Mouse (Mus musculus): Measurements from ENCODE around the gene Defb7. TPM values are rescaled to one million over a fixed set of nuclear protein-coding genes. Genes with fewer than 3 reads are reported as not detected.
A peak's percentile ranks its signal among the peaks of the same experiment; 100 is the strongest.

Defb7 gene
- not detected for total RNA-seq (2021)
- long read RNA-seq, experiment 1: 0 reads
- long read RNA-seq, experiment 2: 0 reads

GRCm38 (mm10) chr8:19494797-19495196, at the start of gene Defb7:
Gene Defb7 (plus strand): TSS chr8:19495097.
- no peak for DNase-seq

GRCm38 (mm10) chr8:19446378-19446777, 48.5 kb upstream of the Defb7 start:
- no peak for DNase-seq

- DNase-seq: no peak
Observed at GRCm38 (mm10) chr8:19461355-19461754, 33.5 kb upstream of the Defb7 start.

- no peak for DNase-seq
Observed at GRCm38 (mm10) chr8:19469026-19469425, 25.9 kb upstream of the Defb7 start.

DNA sequence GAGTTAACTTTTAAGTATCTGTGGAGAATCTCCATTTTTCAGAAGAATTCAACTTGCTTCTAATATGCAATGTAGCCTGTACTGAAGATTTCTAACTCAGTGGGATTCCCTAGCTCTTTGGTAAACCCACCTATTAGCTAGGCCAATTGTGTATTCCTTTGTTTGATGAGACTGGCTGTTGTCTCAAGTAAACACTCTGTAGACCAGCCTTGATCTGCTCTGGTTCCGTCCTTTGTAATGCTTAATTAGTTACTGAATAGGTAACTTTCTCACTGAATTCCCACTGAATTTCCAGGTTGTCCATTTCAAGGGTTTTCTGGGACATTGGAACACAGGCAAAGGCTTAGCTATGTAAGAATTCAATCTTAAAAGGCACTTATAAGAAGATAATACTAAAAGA, 5.6 kb downstream of the Defb7 start:
- DNase-seq: no peak

- DNase-seq: peak in 1 of 2 experiments; percentile 1
Observed at GRCm38 (mm10) chr8:19535195-19535829, 40.4 kb downstream of the Defb7 start.

- no peak for DNase-seq
Observed at GRCm38 (mm10) chr8:19540376-19540775, 45.5 kb downstream of the Defb7 start.

Small RNA genes within 50 kb of the gene (microRNA-seq; reads per million reads assigned to microRNA genes)
- gene Gm27288: not detected
- gene Gm27852: not detected

Other genes starting within 250 kb of the Defb7 start
- gene Defb5, start 247.5 kb upstream of the Defb7 start, total RNA-seq (2021): not detected
- gene Defb3, start 201.7 kb upstream of the Defb7 start, total RNA-seq (2021): not detected
- not detected for gene Defb8, start 47.5 kb upstream of the Defb7 start, total RNA-seq (2021)
- gene 4930467E23Rik, start 234.5 kb downstream of the Defb7 start, total RNA-seq (2021): under 1 TPM; 0.13 to 0.36 TPM

Data from adrenal gland, postnatal 36 days (tissue).